Mouse (Mus musculus) embryo, embryonic 11 days (tissue): ENCODE measurements at regions not wholly inside any gene's neighbourhood (a gene's known extent, or its start where the extent isn't known, plus 50 kb on each side); places are given as distances from the start of the nearest gene placed in this dataset.

ENCODE experiments used
- DNase-seq: peaks from one replicate; pipeline ENCODE4 v3.0.0-alpha.2; 2015

GRCm38 (mm10) chr3:38201861-38202656 is 282.6 kb downstream of the Ankrd50 start:
- peak; percentile 69 for DNase-seq

GRCm38 (mm10) chr3:38194001-38194400 is 290.6 kb downstream of the Ankrd50 start:
- DNase-seq = no peak

GRCm38 (mm10) chr3:38187406-38187896 is 297.2 kb downstream of the Ankrd50 start:
- DNase-seq = no peak

DNA sequence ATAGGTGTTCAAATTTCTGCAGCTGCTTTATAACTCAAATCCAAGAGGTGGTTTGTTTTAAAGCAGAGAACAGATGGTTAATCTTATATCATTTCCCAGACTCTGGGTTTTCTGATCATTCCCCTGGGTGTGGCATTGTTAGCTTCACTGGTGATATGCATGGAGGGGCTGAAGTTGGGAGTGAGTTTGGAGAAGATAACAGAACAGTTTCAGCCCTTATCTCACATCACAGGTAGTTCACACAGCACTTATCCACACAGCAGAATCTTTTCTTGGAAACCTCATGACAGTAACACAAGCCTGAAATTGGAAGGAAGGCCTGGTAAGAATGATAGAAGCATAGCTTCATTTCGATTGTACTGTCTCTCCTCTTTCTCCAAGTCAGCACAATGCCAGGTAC is 298.1 kb downstream of the Ankrd50 start:
- no peak for DNase-seq

GRCm38 (mm10) chr3:38178295-38178694 is 306.3 kb downstream of the Ankrd50 start:
- DNase-seq = no peak

GRCm38 (mm10) chr3:38175946-38176345 is 308.7 kb downstream of the Ankrd50 start:
- DNase-seq = no peak

DNA sequence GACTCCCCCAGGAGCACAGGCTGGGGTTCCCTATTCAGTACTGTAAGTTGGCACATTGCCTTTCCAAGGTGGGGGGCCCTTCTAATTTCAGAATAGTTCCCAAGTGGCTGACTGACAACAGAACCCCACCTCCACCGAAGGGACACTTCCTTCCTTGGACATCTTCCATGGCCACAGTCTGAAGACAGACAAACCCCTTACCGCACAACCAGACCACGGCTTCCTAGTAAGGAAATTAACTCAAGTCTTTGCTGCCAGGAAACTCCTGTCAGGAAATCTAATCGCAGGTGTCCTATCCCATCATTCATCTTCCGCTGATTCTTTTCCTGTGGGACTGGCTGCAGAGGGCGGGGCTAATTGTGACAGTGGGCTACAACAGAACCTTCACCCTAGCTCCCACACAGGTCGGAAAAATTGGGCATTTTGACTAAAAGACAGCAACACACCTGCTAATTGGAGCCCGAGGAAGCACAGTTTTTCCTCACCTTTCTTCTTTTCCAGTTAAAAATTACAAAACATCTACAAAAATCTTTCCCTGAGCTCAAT is 309.8 kb downstream of the Ankrd50 start:
- DNase-seq = no peak

DNA sequence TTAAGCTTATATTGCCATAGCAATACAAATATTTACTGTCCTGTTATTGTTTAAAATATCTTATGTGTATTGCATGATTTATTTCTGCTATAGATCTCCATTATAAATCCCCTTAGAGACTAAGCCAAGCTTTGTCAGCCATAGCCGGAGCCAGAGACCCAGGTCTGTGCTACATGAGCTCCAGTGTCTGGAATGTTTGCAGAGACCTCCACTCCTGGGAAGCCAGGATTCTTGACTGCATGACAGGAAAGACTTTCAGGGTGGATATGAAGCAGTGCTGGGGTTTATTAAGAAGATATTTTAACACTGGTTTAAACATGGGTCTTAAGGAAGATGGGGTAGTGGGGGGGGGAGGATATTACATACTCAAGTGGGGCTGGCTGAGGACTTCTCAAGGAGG is 332.2 kb downstream of the Ankrd50 start:
- DNase-seq = no peak

GRCm38 (mm10) chr3:38151821-38152220 is 332.8 kb downstream of the Ankrd50 start:
- DNase-seq = no peak

DNA sequence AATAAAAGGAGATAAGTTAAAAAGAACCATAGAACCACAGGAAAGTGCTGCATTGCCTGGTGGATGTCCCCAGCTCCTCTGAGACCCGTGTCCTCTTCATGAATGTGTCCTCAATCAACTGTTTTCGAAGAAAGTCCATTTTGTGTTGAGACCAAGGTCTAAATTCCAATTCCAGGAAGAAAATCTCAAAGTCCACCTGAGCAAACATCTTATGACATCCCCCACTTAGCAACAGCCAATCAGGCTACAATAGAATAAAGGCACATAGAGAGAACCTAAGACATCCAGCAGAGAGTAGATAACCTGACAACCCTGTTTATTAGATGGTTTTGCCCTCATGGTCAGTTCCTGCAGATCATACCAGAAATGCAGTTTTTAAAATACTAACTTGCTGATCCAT is 338.0 kb downstream of the Ankrd50 start:
- no peak for DNase-seq

DNA sequence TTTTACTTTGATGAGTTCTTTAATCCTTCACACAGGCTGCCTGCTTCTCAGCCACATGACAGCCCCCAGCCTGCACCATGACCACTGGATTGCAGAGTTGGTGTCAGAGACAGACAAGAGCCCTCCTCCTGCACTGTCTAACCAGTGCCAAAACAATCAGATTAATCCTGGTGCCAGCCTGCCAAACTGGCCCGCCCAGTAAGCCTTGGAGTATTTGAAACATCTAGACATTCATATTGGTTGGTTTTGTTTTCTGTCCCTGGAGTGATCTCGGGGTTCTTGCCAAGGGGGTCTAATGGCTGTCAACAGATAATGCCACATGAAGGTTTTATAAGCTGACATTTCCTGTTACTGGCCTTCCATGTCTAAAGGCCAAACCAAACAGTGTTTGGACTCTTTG is 339.2 kb downstream of the Ankrd50 start:
- DNase-seq = no peak

GRCm38 (mm10) chr3:38144650-38145049 is 340.0 kb downstream of the Ankrd50 start:
- DNase-seq = no peak

DNA sequence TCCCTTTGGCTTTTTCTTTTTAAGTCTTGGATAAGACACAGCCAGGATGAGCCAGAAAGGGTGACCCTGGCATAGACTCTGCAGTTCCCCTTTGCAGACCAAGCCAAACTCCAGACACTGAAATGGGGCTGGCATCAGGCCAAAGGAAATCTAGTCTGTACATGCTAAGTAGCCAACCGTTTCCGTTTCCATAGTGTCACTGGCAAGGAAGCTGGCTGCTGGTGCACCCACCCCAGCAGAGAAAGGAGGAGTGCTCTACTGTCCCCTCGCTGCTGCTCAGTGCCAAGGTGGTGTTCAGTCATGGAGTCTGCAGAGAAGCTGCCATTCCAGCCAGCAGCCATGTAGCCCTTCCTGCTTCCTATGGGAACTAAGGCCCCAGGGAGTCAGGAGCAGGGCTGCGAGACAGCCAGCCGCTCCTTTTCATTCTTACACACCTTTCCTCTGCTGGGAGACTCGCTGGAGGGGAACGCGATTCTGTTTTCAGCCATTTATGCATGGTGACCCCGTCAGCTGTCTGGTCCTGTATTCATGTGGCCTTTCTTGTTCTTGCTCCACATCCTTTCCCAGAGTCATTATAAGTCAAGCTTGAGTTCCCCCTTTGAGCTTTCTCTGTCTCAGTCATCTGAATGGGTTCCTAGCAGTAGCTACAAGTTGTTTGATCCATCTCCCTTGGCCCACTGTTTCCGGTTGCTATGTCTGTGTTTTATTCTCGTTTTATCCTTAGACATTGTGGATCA is 341.3 kb downstream of the Ankrd50 start:
- DNase-seq = peak; percentile 45

- DNase-seq = no peak
Observed at GRCm38 (mm10) chr3:38139387-38139786, 345.3 kb downstream of the Ankrd50 start.

GRCm38 (mm10) chr3:38138014-38138413 is 346.6 kb downstream of the Ankrd50 start:
- no peak for DNase-seq

DNA sequence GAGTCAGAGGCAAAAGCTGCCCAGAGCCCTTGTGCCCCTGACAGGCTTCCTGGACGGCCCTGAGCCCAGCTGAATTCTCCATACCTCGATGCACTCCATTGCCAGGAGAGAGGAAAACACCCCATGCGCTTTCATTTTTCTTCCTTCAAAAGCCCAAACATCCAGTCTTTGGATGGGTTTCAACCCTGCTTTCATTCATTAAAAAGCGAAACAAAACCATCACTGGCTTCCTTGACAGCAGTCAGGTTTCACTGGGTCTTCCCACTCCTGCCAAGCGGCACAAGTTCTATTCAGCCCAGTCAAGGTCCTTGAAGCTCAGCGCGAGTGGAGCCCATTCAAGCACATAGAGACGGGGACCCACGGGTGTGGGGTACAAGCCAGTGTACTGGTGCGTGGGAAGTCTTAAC is 348.8 kb downstream of the Ankrd50 start:
- DNase-seq = no peak

DNA sequence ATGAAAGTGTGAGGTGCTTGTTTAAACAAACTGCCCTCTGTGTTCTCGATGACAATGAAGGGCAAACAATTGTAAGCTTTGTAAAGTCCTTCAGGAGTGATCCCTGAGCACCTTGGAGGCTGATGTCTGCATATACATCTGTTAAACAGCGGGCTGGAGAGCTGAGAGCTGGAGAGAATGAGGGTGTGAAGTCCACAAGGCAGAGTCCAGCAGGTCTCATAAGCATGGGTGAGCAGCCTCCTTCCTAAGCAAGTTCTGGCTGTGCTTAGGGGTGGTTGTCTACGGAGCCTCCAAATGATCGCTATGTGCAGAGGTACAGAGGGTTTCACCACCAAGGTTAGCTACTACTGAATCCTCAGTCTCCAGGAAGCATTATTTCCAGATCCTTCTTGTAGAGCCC is 350.2 kb downstream of the Ankrd50 start:
- DNase-seq = no peak

- DNase-seq = no peak
Observed at GRCm38 (mm10) chr3:38131887-38132220, 352.8 kb downstream of the Ankrd50 start.

GRCm38 (mm10) chr3:38131176-38131886 is 353.3 kb downstream of the Ankrd50 start:
- no peak for DNase-seq

DNA sequence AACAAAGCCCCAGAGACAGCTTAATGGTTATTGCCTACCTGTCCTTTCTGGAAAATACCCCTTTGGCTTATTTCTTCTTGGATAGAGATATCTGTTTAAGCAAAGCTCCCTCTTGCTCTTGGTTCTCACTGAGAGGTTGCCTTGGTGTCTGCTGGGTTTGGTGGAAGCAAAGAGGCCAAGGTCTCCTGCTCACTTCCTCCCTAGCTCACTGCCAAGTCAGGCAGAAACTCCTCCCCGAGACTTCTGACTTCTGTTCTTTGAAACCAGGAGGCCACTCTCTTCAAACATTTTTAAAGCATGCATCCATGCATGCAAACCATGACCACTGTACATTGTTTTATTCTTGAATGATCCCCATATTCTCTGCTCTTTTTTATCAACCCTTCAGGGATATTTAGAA is 354.6 kb downstream of the Ankrd50 start:
- no peak for DNase-seq

DNA sequence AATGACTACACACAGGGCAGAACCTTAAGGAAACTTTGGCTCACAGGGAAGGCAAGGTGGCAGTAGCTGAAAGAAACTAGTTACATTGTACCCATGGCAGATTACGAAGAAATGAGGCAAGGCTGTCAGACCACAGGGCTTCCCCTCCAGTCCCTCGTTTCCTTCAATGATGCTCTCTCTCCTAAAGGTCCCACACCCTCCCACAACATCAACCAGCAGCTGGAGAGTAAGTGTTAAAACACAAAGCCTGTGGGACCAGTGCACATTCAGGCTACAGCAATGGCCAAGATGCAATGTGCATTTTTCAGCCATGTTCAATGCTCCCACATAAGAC is 355.5 kb downstream of the Ankrd50 start:
- no peak for DNase-seq

- no peak for DNase-seq
Observed at GRCm38 (mm10) chr3:38128486-38129166, 356.0 kb downstream of the Ankrd50 start.
